Mouse (Mus musculus) ES-Bruce4 (cell line): ENCODE data around the gene Mrrf. TPM values are rescaled to one million over a fixed set of nuclear protein-coding genes. Genes with fewer than 3 reads are reported as not detected.
"Not testable (repeated sequence)": the region's sequence is repeated elsewhere in the genome, so short reads cannot be mapped to it uniquely, and the experiment has no call there.

Source experiments
- H3K27ac ChIP-seq: 2 replicates; pipeline ENCODE4 v1.5.1; 2012; ENCODE audit warnings: low read length, inconsistent platforms; ENCODE audit not compliant: insufficient read depth
- H3K27me3 ChIP-seq: 2 replicates; pipeline ENCODE4 v1.6.1; 2012; ENCODE audit warnings: mild to moderate bottlenecking, low read length, inconsistent platforms; ENCODE audit not compliant: control insufficient read depth, poor library complexity, insufficient read depth, severe bottlenecking
- H3K36me3 ChIP-seq: 2 replicates; pipeline ENCODE4 v1.6.1; 2012; ENCODE audit warnings: inconsistent platforms, mild to moderate bottlenecking, low read length, moderate library complexity; ENCODE audit not compliant: control insufficient read depth, poor library complexity, insufficient read depth, severe bottlenecking
- H3K4me1 ChIP-seq: one replicate; pipeline ENCODE4 v1.8.1; 2011; ENCODE audit warnings: low read length; ENCODE audit not compliant: control insufficient read depth, insufficient read depth
- H3K4me3 ChIP-seq: 2 replicates; pipeline ENCODE4 v1.5.1; 2011; ENCODE audit warnings: low read depth, mild to moderate bottlenecking, low read length
- H3K9ac ChIP-seq: 2 replicates; pipeline ENCODE4 v1.6.1; 2012; ENCODE audit warnings: low read depth, mild to moderate bottlenecking, inconsistent platforms; ENCODE audit not compliant: poor library complexity, severe bottlenecking
- H3K9me3 ChIP-seq: replicated peaks from 2 replicates; pipeline ENCODE4 v1.6.1; 2012; ENCODE audit warnings: mild to moderate bottlenecking, low read length, inconsistent platforms; ENCODE audit not compliant: control insufficient read depth, poor library complexity, insufficient read depth, severe bottlenecking
- CTCF ChIP-seq: IDR thresholded peaks from one replicate; pipeline ENCODE4 v1.8.1; 2011; ENCODE audit warnings: low read depth, low read length
- EP300 ChIP-seq: IDR thresholded peaks from 2 replicates; pipeline ENCODE4 v1.6.1; 2011; ENCODE audit warnings: low read depth, low read length; ENCODE audit not compliant: insufficient read depth
- POLR2A ChIP-seq: IDR thresholded peaks from one replicate; pipeline ENCODE4 v1.8.1; 2011; ENCODE audit warnings: low read length; ENCODE audit not compliant: insufficient read depth
- polyA plus RNA-seq: library from polyadenylated mRNA; stranded (reverse); fragments of >200 nt; gene quantifications from 2 replicates; pipeline ENCODE4 v1.2.4, GENCODE M21; 2011; ENCODE audit warnings: low read depth; ENCODE audit not compliant: missing spikeins, insufficient read depth, insufficient read length

Mrrf gene
- polyA plus RNA-seq, 1 experiment = 35.9 TPM

GRCm38 (mm10) chr2:36179487-36179886, 43.3 kb downstream of the Mrrf start:
- no peak for TF ChIP-seq POLR2A
- no peak for TF ChIP-seq CTCF
- no peak for TF ChIP-seq EP300
- H3K27me3 ChIP-seq = no peaks in the 10 kb centered on the region
- H3K4me1 ChIP-seq = no peaks in the 10 kb centered on the region
- no peak overlapping the region for H3K9ac ChIP-seq
- peaks cover 5% of the 10 kb centered on the region; the same call in 1 of the 2 replicates for H3K36me3 ChIP-seq
- H3K9me3 ChIP-seq = no peaks in the 10 kb centered on the region
- no peak overlapping the region for H3K27ac ChIP-seq
- H3K4me3 ChIP-seq = no peak overlapping the region

GRCm38 (mm10) chr2:36181587-36182368, 45.6 kb downstream of the Mrrf start:
- not testable (repeated sequence) for H3K27me3 ChIP-seq, H3K4me3 ChIP-seq, H3K27ac ChIP-seq, H3K9me3 ChIP-seq, H3K4me1 ChIP-seq, H3K9ac ChIP-seq, H3K36me3 ChIP-seq

GRCm38 (mm10) chr2:36183278-36183677, 47.1 kb downstream of the Mrrf start:
- no peaks in the 10 kb centered on the region for H3K9me3 ChIP-seq
- H3K36me3 ChIP-seq = 0 out of 2 replicates have a peak, but pooled peaks cover 2% of the 10 kb centered on the region
- H3K9ac ChIP-seq = no peak overlapping the region
- TF ChIP-seq CTCF = no peak
- no peak for TF ChIP-seq EP300
- no peak overlapping the region for H3K27ac ChIP-seq
- no peaks in the 10 kb centered on the region for H3K4me1 ChIP-seq
- no peak overlapping the region for H3K4me3 ChIP-seq
- H3K27me3 ChIP-seq = no peaks in the 10 kb centered on the region

- Histone ChIP-seq H3K9ac (no peak overlapping the region), H3K9me3 (no peaks in the 10 kb centered on the region), H3K27me3 (no peaks in the 10 kb centered on the region), H3K4me1 (no peaks in the 10 kb centered on the region), H3K4me3 (no peak overlapping the region), H3K36me3 (no peaks in the 10 kb centered on the region), H3K27ac (no peak overlapping the region)
- TF ChIP-seq POLR2A (no peak), CTCF (no peak), EP300 (no peak)
These were observed 48.0 kb downstream of the Mrrf start for GRCm38 (mm10) chr2:36184192-36184591.

GRCm38 (mm10) chr2:36184876-36185275, 48.7 kb downstream of the Mrrf start:
- Histone ChIP-seq H3K9me3 (no peaks in the 10 kb centered on the region), H3K4me1 (no peaks in the 10 kb centered on the region), H3K27me3 (no peaks in the 10 kb centered on the region), H3K36me3 (no peaks in the 10 kb centered on the region), H3K9ac (no peak overlapping the region), H3K27ac (no peak overlapping the region), H3K4me3 (no peak overlapping the region)
- no peak for TF ChIP-seq POLR2A
- no peak for TF ChIP-seq EP300
- TF ChIP-seq CTCF = no peak

GRCm38 (mm10) chr2:36189200-36189599, 53.0 kb downstream of the Mrrf start:
- not testable (repeated sequence) for H3K4me1 ChIP-seq, H3K4me3 ChIP-seq, H3K27me3 ChIP-seq, H3K9ac ChIP-seq, H3K36me3 ChIP-seq, H3K27ac ChIP-seq, H3K9me3 ChIP-seq
